Mouse (Mus musculus): ENCODE data around the gene Otop1. TPM values are rescaled to one million over a fixed set of nuclear protein-coding genes. Genes with fewer than 3 reads are reported as not detected.

The Otop1 gene
- polyA plus RNA-seq, 1 experiment from 2014 or later = 0.07 TPM

DNA sequence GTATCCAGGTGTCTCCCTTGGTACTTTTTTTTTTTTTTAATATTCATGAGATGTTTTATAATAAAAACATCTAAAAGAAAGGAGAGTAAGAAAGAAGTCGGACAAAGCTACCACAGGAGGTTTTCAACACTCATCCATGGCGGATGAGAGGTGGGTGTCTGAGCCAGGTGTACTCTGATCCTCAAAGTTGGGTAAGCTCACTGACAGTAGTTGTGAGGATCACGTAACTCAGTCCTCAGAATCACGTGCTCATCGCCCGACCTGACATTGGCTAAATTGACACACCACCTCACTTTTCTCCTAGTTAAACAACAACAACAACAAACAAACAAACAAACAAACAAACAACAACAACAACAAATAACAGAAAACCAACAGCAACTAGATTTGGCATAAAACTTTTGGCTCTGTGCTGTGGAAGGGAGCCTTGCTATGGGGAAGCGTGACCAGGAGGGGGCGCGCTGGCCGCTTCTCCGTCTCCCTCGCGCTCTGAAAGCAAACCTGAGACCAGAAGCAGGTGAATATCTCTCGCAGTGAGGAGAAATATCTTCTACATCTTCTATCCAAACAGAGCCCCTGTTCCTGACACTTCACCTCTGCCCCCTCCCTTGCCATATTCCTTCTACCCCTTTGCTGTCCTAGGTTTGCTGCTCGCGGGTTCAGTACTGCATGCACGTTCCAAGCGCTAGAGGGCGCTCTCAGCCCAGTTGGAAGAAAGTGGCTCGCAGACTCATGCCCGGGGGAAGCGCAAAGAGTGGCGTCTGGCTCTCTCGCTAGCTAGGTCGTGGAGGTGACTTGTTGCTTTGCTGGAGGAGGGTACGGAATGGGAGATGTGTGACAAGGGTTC is 31.7 kb downstream of the Otop1 start:
- H3K9me3 ChIP-seq = no peaks in the 10 kb centered on the region
- no peaks in the 10 kb centered on the region for H3K36me3 ChIP-seq
- H3K27me3 ChIP-seq (ENCODE audit: insufficient read depth, poor library complexity, severe bottlenecking) = peaks cover 16% of the 10 kb centered on the region
- WGBS = 8% methylated on average over 26 of the region's 26 CpGs
- peak overlapping the region; percentile 70 for H3K27ac ChIP-seq
- H3K4me3 ChIP-seq = peak overlapping the region; percentile 52
- peaks cover 5% of the 10 kb centered on the region for H3K4me1 ChIP-seq (replicated peaks)
- peak; percentile 89 for DNase-seq (ENCODE audit: low spot score)

DNA sequence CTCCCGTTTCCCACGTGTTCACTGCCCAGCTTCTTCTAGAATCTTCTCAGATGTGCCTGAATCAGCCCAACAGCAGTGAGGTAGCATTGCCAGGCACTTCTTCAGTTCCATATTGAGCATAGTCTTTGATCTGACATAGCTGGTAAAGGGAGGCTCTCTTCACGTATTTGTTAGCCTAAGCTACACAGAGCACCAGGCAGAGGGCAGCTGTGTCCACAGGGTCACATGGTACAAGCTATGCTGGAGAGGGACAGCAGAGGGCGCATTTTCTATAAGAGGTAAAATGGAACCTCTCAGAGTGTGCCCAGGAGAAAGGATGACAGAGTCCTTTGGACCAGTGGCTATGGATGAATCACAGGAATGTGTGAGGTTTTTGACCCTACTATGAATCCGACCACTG is 33.1 kb downstream of the Otop1 start:
- Histone ChIP-seq H3K4me3 (no peak overlapping the region), H3K4me1 (replicated peaks) (no peaks in the 10 kb centered on the region), H3K9me3 (0 out of 2 replicates have a peak, but pooled peaks cover 3% of the 10 kb centered on the region), H3K36me3 (no peaks in the 10 kb centered on the region), H3K27ac (no peak overlapping the region), H3K27me3 (ENCODE audit: insufficient read depth, poor library complexity, severe bottlenecking) (peaks cover 16% of the 10 kb centered on the region)
- WGBS = 50% methylated on average over 5 of the region's 5 CpGs
- peak; percentile 66 for DNase-seq (ENCODE audit: low spot score)

DNA sequence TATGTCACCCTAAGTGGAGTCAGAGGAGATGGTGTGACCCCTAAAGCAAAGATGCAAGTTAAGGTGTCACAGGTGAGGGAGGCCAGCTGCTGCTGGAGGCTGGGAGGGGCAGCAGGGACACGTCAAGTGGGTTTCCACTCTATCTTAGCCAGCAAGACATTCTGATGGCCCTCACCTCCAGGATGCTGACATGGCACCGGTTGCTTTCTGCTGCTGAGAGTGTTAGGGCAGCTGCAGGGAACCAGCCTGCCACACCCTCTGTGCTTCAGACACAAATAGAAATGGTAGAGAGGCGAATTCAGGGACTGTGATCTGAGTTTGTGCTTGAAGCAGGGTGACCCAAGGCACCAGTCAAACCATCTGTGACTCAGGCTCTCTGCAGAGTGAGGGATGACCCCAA is 34.0 kb downstream of the Otop1 start:
- no peak overlapping the region for H3K4me3 ChIP-seq
- H3K27me3 ChIP-seq (ENCODE audit: insufficient read depth, poor library complexity, severe bottlenecking) = peaks cover 19% of the 10 kb centered on the region
- 0 out of 2 replicates have a peak, but pooled peaks cover 3% of the 10 kb centered on the region for H3K9me3 ChIP-seq
- DNase-seq (ENCODE audit: low spot score) = no peak
- WGBS = 68% methylated on average over 3 of the region's 3 CpGs
- H3K36me3 ChIP-seq = no peaks in the 10 kb centered on the region
- no peak overlapping the region for H3K27ac ChIP-seq
- peaks cover 1% of the 10 kb centered on the region; the same call in 1 of the 2 replicates for H3K4me1 ChIP-seq (replicated peaks)

DNA sequence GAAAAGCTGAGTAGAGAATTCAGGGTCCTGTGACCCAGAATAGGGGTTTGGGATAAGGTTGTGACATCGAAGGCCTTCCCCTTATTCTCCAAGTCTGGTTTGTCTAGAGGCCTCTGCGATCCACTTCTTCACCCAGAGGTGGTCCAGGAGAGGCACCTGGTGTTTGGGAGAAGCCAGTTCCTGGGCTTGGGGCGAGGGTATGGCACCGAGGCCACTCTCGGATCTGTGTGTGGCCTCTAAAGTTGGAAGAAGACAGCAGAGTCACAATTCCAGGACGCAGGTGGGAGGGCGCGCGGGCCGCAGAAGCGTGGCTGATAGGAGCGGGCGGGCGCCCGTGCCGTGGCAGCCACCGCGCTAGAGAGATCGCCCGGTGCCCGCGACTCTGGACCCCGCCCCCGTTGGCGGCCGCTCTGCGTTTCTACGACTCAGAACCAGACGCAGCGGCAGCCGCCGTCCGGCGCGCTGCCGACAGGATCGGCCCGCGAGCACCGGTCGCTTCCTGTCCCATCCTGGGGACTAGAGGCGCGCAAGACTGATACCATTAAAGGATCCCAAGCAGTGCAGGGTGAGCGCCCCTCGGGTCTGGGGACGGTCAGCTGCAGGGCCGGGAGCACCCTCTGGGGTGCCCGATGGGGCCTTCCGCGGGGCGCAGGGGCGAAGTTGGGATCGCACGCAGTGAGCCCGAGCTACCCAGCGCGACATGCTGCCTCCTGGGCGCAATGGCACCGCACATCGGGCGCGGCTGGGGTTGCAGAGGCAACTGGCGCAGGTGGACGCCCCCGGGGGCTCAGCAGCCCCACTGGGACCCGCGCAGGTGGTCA is 43.4 kb downstream of the Otop1 start, which contains the start of gene Drd5:
TSS of gene Drd5 (plus strand) at position 402 of the 821 bp plus-strand sequence.
- Histone ChIP-seq H3K27me3 (ENCODE audit: insufficient read depth, poor library complexity, severe bottlenecking) (peaks cover 73% of the 10 kb centered on the region), H3K27ac (peak within 1 kb of the TSS; percentile 40; the same call in 1 of the 2 replicates), H3K36me3 (no peaks in the 10 kb centered on the region), H3K9me3 (no peaks in the 10 kb centered on the region), H3K4me1 (replicated peaks) (peaks cover 19% of the 10 kb centered on the region), H3K4me3 (peak within 1 kb of the TSS; percentile 61)
- 2% methylated on average over 67 of the region's 67 CpGs for WGBS
- DNase-seq (ENCODE audit: low spot score) = peak; percentile 30

DNA sequence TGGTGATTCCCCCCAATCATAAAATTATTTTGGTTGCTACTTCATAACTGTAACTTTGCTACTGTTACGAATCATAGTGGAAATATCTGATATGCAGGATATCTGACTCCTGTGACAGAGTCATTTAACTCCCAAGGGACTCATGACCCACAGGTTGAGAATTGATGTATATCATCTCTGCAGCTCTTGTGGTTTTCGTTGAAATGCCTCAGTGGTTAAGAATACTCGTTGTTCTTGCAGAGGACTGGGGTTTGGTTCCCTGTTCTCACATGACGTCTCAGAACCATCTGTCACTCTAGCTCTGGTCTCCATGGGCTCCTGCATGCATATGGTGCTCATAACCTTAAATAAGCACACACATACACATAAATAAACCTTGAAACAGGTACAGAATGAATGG is 57.6 kb downstream of the Otop1 start:
- DNase-seq (ENCODE audit: low spot score) = no peak
- H3K27ac ChIP-seq = no peak overlapping the region

DNA sequence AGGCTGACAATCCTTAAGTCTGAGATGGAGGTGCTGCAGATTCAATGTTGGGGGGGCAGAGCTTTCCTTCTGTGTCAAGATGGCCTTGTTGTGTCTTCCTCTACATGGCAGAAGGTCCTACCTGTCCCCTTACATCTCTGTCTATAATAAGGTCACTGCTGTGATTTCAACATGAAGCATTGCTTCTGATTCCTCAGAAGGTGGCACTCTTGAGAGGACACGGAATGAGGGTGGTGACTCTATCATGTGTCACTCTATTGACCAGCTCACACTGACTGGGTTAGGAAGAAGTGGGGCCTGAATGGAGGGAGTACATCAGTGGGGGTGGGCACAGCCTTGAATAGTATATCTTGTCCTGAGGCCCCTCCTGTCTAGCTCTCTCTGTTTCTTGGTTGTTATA is 58.8 kb downstream of the Otop1 start:
- Histone ChIP-seq H3K27me3 (ENCODE audit: insufficient read depth, poor library complexity, severe bottlenecking) (no peaks in the 10 kb centered on the region), H3K4me3 (no peak overlapping the region), H3K4me1 (replicated peaks) (no peaks in the 10 kb centered on the region), H3K36me3 (no peaks in the 10 kb centered on the region), H3K9me3 (no peaks in the 10 kb centered on the region), H3K27ac (no peak overlapping the region)
- DNase-seq (ENCODE audit: low spot score) = no peak
- 41% methylated on average over 1 of the region's 1 CpGs for WGBS

More for the DNA sequence above, 57.6 kb downstream of the Otop1 start:
- H3K27me3 ChIP-seq (ENCODE audit: insufficient read depth, poor library complexity, severe bottlenecking) = no peaks in the 10 kb centered on the region
- 73% methylated on average over 4 of the region's 4 CpGs for WGBS
- peaks cover 4% of the 10 kb centered on the region; the same call in 1 of the 2 replicates for H3K9me3 ChIP-seq
- no peaks in the 10 kb centered on the region for H3K36me3 ChIP-seq
- H3K4me3 ChIP-seq = no peak overlapping the region
- no peaks in the 10 kb centered on the region for H3K4me1 ChIP-seq (replicated peaks)

DNA sequence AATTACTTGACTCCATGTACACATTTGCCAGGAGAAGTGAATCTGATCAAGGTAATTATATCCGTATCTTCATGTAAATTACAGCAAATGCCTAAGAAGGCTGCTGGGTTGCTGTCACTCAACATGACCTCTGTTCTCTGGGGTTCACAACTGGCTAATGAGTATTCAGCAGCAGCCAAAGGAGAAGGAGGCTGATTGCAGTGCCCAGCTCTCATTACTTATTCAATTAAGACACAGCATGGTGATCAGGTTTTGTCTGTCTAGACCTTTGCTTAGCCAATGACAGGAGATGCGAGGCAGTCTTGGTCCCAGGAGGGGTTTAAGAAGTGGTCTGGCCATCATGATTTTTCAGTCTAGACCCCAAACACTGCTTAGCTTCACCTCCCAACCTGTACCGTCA is 67.3 kb downstream of the Otop1 start:
- Histone ChIP-seq H3K27ac (no peak overlapping the region), H3K4me1 (replicated peaks) (peaks cover 26% of the 10 kb centered on the region), H3K9me3 (no peaks in the 10 kb centered on the region), H3K36me3 (no peaks in the 10 kb centered on the region), H3K4me3 (no peak overlapping the region), H3K27me3 (ENCODE audit: insufficient read depth, poor library complexity, severe bottlenecking) (no peaks in the 10 kb centered on the region)
- DNase-seq (ENCODE audit: low spot score) = no peak
- 67% methylated on average over 3 of the region's 3 CpGs for WGBS

DNA sequence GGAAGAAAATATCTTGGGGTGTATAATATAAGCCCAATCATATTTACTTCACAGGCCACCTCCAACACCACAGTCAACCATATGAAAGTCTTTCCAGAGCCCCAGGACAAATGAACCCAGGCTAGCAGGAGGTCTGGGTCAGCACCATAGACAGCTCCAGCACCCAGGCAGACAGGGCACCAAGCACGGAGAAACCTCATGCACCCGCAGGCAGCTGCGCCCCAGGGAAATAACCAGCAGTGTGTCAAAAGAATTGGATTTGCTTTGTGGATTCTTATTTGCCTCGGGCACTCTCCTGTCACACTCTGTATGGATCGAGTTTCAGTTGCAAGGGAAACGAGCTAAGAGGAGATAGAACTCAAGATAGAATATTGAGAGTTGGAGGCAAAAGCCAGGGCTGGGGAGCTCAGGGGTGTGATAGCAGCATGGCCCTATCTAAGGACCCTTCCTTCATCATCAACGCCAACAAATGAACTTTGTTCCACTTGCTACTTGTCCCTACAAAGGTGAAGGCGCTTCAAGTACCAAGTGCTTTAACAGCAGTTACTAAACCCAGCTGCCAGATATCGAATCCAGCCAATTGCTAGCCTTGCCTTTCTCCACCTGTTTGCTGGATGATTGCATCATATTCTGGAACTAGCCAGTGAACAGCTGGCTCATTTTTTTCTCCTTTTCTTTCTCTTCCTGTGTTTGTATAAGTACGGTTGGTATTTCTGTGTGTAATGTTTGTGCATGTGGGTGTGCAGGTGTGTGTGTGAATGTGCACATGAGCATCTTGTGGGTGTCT is 71.1 kb downstream of the Otop1 start:
- Histone ChIP-seq H3K27ac (no peak overlapping the region), H3K27me3 (ENCODE audit: insufficient read depth, poor library complexity, severe bottlenecking) (no peaks in the 10 kb centered on the region), H3K4me1 (replicated peaks) (peaks cover 49% of the 10 kb centered on the region), H3K9me3 (no peaks in the 10 kb centered on the region), H3K4me3 (no peak overlapping the region), H3K36me3 (no peaks in the 10 kb centered on the region)
- 39% methylated on average over 10 of the region's 10 CpGs for whole genome bisulfite sequencing
- DNase-seq (ENCODE audit: low spot score) = peak; percentile 28

DNA sequence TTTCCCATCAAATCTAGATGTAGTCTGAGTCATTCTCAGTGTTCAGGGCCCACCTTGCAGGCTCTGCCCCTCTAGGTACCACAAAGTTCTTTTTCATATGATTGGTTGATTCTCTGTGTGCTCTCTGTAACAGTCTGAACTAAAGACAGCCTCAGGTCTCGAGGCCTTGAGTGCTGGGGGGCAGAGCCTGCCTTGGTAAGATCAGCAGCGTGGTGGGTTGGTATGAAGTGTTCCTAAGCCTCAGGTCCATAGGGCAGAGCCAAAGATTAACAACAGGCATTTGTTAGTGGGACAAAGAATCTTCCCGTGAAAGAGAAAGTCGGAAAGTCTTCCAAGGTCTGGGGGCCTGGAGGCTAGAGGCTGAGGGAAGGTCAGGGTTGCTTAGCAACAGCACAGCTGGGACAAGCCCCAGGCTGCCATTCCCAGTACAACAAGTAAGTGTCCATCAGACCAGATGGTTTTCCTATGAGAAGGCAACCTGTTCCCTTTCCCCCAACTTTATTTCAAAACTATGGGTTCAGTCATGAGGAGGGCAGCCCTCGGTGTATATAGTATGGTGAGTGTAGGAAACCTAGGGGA is 74.7 kb downstream of the Otop1 start:
- H3K4me3 ChIP-seq = peak overlapping the region; percentile 18; the same call in 1 of the 2 replicates
- peaks cover 39% of the 10 kb centered on the region for H3K4me1 ChIP-seq (replicated peaks)
- no peaks in the 10 kb centered on the region; the same call in 1 of the 2 replicates for H3K27me3 ChIP-seq (ENCODE audit: insufficient read depth, poor library complexity, severe bottlenecking)
- H3K36me3 ChIP-seq = no peaks in the 10 kb centered on the region
- 24% methylated on average over 5 of the region's 5 CpGs for WGBS
- no peaks in the 10 kb centered on the region for H3K9me3 ChIP-seq
- DNase-seq (ENCODE audit: low spot score) = peak; percentile 69
- peak overlapping the region; percentile 78 for H3K27ac ChIP-seq

Other genes starting within 250 kb of the Otop1 start
- gene Stx18, start 237.2 kb upstream of the Otop1 start, polyA plus RNA-seq (2016; fragmentation: Nextera tagmentation; extraction: Ambion mirVana) = 52.0 and 52.7 TPM in 2 replicates
- gene Nsg1, start 116.1 kb upstream of the Otop1 start, polyA plus RNA-seq (2016; fragmentation: Nextera tagmentation; extraction: Ambion mirVana) = 142 and 224 TPM in 2 replicates
- gene Zbtb49, start 55.5 kb upstream of the Otop1 start, polyA plus RNA-seq (2016; fragmentation: Nextera tagmentation; extraction: Ambion mirVana) = 16.4 and 19.4 TPM in 2 replicates
- gene Lyar, start 55.5 kb upstream of the Otop1 start, polyA plus RNA-seq (2016; fragmentation: Nextera tagmentation; extraction: Ambion mirVana) = 101 and 148 TPM in 2 replicates
- gene Tmem128, start 15.8 kb upstream of the Otop1 start, polyA plus RNA-seq (2016; fragmentation: Nextera tagmentation; extraction: Ambion mirVana) = 81.7 and 93.4 TPM in 2 replicates
- gene Drd5, start 43.4 kb downstream of the Otop1 start, polyA plus RNA-seq (2016; fragmentation: Nextera tagmentation; extraction: Ambion mirVana) = not detected in 2 replicates
- 0.11 and 0.44 TPM in 2 replicates for gene Slc2a9, start 227.2 kb downstream of the Otop1 start, polyA plus RNA-seq (2016; fragmentation: Nextera tagmentation; extraction: Ambion mirVana)

Measured in hindbrain, embryonic 10.5 days (tissue).